Mouse (Mus musculus): Measurements from ENCODE around the gene Prr29.
A peak's percentile ranks its signal among the peaks of the same experiment; 100 is the strongest.
"Not testable (repeated sequence)": the region's sequence is repeated elsewhere in the genome, so short reads cannot be mapped to it uniquely, and the experiment has no call there.

Prr29 gene

DNA sequence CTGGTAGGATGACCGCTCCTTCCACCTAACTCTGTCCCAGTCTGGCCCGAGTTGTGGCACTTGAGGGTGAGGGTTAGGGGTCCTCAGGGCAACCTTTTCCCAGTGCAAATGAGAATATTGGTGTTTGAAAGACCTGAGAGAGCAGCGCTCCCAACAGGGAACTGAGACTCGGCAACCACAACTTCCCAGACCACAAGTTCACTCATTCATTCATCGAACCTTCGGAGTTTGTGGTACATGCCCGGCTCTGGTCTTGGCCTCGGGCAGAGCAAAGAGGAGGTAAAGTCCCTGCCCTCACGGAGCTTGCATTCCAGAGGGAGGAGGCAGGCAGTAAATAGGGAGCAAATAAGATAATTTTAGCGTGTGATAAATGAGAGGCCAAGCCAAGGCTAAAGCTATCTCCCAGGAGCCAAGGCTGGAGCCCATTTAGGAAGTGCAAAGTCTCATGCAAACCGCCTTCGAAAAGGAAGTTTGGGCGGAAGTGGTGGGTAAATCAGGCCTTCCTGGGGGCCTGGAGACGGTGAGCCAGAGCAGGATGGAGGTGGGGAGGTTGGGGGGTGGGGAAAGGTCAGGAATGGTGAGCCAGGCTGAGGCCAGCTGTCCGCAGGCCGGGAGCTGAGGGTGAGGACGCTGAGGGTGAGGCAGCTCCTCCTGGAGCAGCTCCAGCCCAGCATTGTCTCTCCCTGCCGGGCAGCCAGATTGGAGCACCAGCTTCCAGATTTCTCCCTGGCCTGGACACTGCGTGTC, 9.7 kb upstream of the Prr29 start:
- DNase-seq = peak; percentile 72 to 80

DNA sequence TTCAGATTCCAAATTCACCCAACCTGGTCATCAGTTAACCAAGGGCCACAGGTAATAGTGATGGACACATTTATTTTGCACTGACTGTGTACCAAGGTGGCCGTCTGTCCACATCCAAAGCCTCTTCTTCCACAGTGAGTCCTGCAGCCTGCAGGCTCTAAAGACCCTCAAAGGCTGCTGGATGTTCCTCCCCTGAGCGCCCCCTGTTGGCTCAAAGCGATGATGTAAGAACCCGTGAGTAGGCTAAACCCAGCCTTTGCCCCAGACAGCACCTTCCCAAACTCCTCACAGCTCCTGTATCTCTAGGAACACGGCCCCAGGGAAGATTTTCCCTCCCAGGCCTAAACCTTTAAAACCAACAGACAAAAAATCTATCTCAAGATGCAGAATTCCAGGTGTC, 5.9 kb upstream of the Prr29 start:
- no peak for DNase-seq

DNA sequence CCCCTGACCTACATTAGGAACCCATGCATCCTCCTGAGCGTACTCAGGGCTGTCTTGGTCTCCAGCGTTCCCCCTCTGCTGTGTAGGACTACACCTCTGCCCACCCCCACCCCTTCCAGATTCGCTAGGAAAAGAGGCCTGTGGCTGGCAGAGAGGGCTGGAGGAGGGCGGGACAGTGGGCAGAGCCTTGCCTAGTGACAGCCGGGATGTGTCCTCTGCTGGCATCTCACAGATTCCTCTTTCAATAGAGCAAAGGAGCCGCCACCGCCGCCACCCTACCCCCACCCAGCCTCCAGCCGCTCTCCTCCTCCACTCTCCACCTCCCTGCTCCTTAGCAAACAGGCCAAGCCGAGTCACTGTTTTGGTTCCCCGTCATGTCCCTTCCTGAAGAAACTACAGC, 560 bp upstream of the Prr29 start:
- DNase-seq = no peak

- DNase-seq = peak; percentile 76 to 83
Observed at GRCm38 (mm10) chr11:106366316-106366715, 1.0 kb downstream of the Prr29 start.

DNA sequence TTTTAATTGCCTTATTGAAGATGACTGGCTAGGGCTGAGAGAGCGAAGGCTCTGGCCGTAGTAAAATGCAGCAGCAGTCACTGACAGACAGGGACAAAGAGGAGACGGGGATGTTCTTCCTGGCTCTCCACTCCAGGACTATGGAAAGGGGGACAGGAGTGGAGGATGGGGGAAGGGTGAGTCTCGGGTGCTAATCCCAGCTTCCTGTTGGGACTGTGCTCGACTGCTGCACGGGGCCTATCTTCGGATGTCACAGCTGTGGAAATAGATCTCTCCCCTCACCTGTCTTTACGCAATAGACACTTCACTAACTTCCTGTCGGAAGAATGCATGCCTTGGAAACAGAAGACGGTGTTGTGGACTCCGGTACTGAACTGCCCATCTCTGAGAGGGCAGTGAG, 8.7 kb downstream of the Prr29 start:
- DNase-seq = no peak

- DNase-seq = no peak
Observed at GRCm38 (mm10) chr11:106374559-106374958, 9.3 kb downstream of the Prr29 start.

GRCm38 (mm10) chr11:106374979-106375378, 9.7 kb downstream of the Prr29 start:
- DNase-seq = no peak

DNA sequence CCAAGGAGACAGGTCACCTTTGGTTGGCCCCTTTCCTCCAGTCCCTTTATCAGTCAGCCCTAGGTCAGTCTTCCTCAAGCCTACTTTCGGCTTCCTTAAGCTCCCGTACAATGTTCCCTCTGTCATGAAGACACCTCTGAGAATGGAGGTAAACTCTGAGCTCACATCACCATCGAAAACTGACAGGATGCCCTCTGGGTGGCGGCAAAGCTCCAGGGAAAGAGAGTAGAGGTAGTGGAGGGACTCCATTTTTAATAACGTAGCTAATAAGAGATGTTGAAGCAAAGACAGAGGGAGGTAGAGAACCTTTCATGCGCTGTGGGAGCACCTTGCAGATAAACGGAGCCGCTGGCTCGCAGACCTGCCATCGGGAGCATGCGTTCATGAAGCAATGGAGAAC, 15.7 kb downstream of the Prr29 start:
- no peak for DNase-seq

GRCm38 (mm10) chr11:106381883-106382282, 16.6 kb downstream of the Prr29 start:
- DNase-seq = no peak

GRCm38 (mm10) chr11:106382424-106382823, 17.2 kb downstream of the Prr29 start:
- no peak for DNase-seq

- no peak for DNase-seq
Observed at GRCm38 (mm10) chr11:106383051-106383790, 17.9 kb downstream of the Prr29 start.

DNA sequence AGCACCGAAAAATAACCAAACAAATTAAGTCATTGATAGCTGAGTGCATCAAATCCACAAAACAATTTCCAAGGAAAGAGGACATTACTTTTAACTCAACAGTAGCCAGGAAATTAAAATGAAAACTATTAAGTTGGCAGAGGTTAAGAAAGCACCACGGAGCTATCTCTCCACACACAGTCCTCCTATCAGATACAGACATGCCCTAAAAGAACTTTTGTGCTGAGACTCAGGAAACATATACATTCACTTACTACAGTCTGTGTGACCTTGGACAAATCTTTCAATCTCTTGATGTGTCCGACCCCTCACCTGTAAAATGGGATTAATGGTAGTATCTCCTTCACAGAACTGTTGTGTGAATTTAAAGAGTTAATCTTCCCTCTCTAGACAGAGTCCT, 21.1 kb downstream of the Prr29 start:
- DNase-seq = no peak

DNA sequence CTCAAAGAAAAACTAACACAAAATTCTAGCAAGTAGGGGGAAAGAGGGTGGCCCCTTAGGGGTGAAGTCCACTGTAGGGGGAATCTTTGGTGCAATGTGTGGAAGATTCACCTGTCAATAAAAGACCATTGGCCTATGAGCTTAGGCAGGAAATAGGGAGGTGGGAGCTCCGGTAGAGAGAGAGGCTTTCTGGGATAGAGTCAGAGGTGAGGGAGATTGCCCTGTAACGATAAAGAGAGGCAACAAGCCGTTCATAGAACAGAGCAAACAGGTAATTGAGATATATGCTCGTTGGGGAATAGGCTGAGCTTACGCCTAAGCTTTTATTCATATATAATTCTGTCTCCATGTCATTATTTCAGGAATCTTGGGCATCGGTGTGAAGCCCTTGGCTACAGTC, 21.7 kb downstream of the Prr29 start:
- DNase-seq = no peak

DNA sequence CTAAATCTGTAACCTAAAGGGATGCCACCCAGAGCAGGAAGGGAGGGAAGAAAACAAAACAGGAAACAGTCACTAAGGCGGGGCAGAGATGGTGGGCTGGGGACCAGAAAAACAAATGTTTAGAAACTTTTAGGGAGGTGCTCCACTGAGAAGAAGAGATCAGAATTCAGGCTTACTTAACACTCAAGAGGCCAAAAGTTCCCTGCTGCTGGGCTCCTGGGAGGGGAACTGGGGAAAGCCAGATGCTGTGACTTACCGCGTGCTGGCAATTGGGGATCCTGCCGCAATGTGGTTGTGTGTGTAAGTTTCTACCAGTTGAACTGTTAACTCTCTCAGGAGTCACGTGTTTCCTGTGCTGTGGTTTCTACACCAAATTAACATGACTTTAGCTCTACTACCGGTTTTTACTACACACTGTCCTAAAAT, 22.5 kb downstream of the Prr29 start, which contains the start of gene Icam2:
Icam2 (minus strand) TSS at position 285 of the 426 bp plus-strand sequence.
- DNase-seq = no peak

DNA sequence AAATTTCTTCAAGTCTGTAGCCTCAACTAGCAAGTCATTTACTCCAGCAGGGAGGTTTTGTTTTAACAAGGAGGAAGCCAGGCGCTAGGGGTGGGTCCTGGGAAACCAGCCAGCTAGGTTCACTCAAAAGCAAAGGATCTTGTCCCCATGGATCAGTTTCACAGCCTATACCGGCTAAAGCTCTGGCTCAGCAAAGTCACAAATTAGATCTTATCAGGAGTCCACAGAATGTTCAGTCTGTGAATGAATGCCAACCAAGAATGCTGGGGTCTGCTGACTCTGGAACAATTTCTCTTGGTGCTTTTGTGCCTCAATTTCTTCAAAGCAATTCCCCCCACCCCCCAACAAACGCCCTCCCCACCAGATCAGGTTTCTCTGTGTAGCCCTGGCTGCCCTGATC, 24.3 kb downstream of the Prr29 start:
- DNase-seq = no peak

- no peak for DNase-seq
Observed at GRCm38 (mm10) chr11:106390757-106391156, 25.5 kb downstream of the Prr29 start.

- DNase-seq = peak; percentile 73 to 76
Observed at GRCm38 (mm10) chr11:106391546-106392188, 26.4 kb downstream of the Prr29 start.

DNA sequence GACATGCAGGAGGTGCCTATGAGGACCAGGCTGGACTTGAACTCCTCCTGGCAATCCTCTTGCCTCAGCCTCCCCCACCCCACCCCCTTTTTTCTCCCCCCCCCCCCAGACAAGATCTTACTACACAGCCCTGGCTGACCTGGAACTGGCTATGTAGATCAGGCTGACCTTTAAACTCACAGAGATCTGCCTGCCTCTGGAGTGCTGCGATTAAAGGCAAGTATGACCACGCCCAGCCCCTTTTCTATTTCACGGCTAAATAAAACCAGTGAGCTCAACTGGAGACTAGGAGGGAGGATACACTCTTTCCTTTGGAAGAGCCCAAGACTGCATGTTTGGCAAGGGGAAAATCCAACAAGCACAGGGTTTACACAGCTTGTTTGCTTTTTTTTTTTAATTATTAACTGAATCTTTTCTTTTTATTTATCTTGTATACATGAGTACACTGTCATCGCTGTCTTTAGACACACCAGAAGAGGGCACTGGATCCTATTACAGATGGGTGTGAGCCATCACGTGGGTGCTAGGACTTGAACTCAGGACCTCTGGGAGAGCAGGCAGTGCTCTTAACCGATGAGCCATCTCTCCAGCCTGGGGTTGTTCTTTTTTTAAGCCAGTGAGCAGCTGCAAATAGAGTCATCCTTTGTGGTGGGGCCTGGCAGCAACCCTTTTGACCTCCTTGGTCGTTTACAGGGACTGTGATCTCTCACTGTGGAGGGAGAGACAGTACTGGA, 27.5 kb downstream of the Prr29 start:
- no peak for DNase-seq

- DNase-seq = no peak
Observed at GRCm38 (mm10) chr11:106393331-106393616, 28.0 kb downstream of the Prr29 start.

GRCm38 (mm10) chr11:106394055-106394454, 28.8 kb downstream of the Prr29 start:
- not testable (repeated sequence) for DNase-seq

DNA sequence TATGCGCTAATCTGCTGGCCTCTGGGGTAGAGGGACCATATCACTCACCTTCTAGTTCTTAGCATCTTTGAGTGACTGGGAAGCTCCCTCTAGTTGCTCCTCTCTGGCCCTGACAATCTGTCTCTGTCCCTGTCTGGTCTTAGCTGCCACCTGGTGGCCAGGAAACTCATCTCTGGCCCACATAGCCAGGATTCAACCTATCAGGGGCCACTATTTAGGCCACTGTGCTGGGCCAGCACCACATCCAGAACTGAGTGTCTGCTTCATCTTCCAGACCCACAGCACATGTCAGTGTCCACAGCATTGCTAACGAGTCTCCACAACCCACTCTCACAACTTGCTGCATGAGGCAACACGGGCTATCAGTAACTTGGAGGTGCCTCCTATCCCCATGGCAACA, 32.4 kb downstream of the Prr29 start:
- peak; percentile 29 to 42 for DNase-seq

DNA sequence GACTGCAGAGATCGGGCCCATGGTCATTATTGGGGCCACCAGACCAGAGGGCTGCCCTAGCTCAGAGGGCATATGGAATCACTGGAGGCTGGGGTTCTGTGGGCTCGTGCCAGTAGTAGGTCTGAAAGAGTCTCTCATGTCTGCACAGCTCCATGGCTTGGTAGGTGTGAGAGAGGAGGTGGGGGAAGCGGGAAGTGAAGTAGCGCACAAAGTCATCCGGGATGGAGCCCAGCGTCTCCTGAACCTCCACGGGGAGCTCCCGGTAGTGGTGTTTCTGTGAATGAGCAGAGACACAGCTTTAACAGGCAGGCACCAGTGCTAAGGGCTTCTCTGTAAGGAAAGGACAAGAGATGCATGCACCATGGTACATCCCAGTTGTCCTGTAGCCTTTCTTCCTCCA, 33.2 kb downstream of the Prr29 start:
- DNase-seq = no peak

DNA sequence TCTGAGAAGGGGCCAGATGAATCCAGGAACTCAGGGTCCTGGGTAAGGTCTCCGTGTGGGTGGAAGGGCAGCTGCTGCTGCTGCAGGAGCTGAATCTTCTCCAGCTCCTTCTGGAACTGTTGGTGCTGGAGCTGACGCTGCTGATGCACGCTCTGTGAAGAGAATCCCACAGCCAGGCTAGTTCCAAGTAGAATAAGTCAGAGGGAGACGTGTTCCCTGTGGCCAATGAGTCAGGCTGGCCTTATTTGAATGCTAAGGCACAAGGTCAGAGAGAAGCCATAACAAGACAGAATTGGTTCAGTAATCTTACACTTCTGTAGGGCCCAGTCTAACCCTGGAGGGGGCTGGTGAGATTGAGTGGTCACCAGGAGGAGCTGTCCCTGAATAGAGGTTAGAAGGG, 44.7 kb downstream of the Prr29 start:
- DNase-seq = no peak
